Comparison of ENCODE assay signal across 9 mouse cellular contexts in genomic region chr17:33539106-33539675, GRCm38 (mm10). TPM values are rescaled to one million over a fixed set of nuclear protein-coding genes. Genes with fewer than 3 reads are reported as not detected.
A peak's percentile ranks its signal among the peaks of the same experiment; 100 is the strongest.
DNase-seq lines count a peak whose midpoint lies in the region; ATAC-seq lines count a peak whose summit lies in the region.
"Had no signal": no experiment of that assay in that cellular context is flagged by ENCODE, and none has a peak within 500 bp of the region (broad histone marks: within the 10 kb centered on the region; RNA-seq: fewer than 3 reads in every experiment).

No protein-coding gene starts in this region.

- H3K9ac ChIP-seq in hindbrain, embryonic 11.5 days (ENCODE audit: low read depth, low read length), result no peak overlapping the region
- no peak overlapping the region for H3K9ac ChIP-seq in hindbrain, embryonic 16.5 days (ENCODE audit: low read depth, low read length)
- H3K9ac ChIP-seq: limb, embryonic 12.5 days had no signal

- no peaks in the 10 kb centered on the region for H3K27me3 ChIP-seq in hindbrain, embryonic 11.5 days (ENCODE audit: control insufficient read depth, insufficient read depth, low read length)
- no peaks in the 10 kb centered on the region for H3K27me3 ChIP-seq in hindbrain, embryonic 16.5 days (replicated peaks; ENCODE audit: control insufficient read depth, insufficient read depth, low read length)
- H3K27me3 ChIP-seq: limb, embryonic 12.5 days had no signal

- no peaks in the 10 kb centered on the region for H3K9me3 ChIP-seq in hindbrain, embryonic 11.5 days (ENCODE audit: control insufficient read depth, low read length)
- H3K9me3 ChIP-seq in hindbrain, embryonic 16.5 days (ENCODE audit: control insufficient read depth, low read length), result no peaks in the 10 kb centered on the region
- H3K9me3 ChIP-seq: limb, embryonic 12.5 days had no signal

- DNase-seq in hindbrain, embryonic 11.5 days (ENCODE audit: low spot score), result peak; percentile 63
- DNase-seq in A20 (ENCODE audit: low read depth, low spot score) (peak; percentile 62), NIH3T3 (ENCODE audit: low read depth) (peak; percentile 84)
- peak; percentile 58 to 74 for DNase-seq in kidney, postnatal 25 days
- peak; percentile 76 for DNase-seq in naive thymus-derived CD4-positive, alpha-beta T cell, adult 2 months (ENCODE audit: low read depth)

- no peak overlapping the region for H3K27ac ChIP-seq in hindbrain, embryonic 11.5 days (ENCODE audit: low read depth, low read length)
- H3K27ac ChIP-seq in hindbrain, embryonic 16.5 days (ENCODE audit: low read depth, low read length), result no peak overlapping the region
- H3K27ac ChIP-seq: limb, embryonic 12.5 days had no signal

- 0 out of 2 replicates have a peak, but pooled peaks cover 2% of the 10 kb centered on the region for H3K36me3 ChIP-seq in hindbrain, embryonic 11.5 days (ENCODE audit: control insufficient read depth, insufficient read depth, low read length)
- peaks cover 24% of the 10 kb centered on the region for H3K36me3 ChIP-seq in hindbrain, embryonic 16.5 days (ENCODE audit: control insufficient read depth, insufficient read depth, low read length)

- H3K4me1 ChIP-seq in hindbrain, embryonic 11.5 days (replicated peaks; ENCODE audit: control insufficient read depth, insufficient read depth, low read length), result no peaks in the 10 kb centered on the region
- H3K4me1 ChIP-seq in hindbrain, embryonic 16.5 days (ENCODE audit: control insufficient read depth, insufficient read depth, low read depth, low read length), result no peaks in the 10 kb centered on the region
- H3K4me1 ChIP-seq: limb, embryonic 12.5 days had no signal

- H3K4me2 ChIP-seq in hindbrain, embryonic 11.5 days (replicated peaks; ENCODE audit: low read depth, low read length), result no peak overlapping the region
- H3K4me2 ChIP-seq in hindbrain, embryonic 16.5 days (ENCODE audit: low read length), result no peak overlapping the region
- H3K4me2 ChIP-seq: limb, embryonic 12.5 days had no signal

- 90% methylated on average over 3 of the region's 3 CpGs for WGBS in hindbrain, embryonic 11.5 days
- 88% methylated on average over 3 of the region's 3 CpGs for WGBS in hindbrain, embryonic 16.5 days

- H3K4me3 ChIP-seq in hindbrain, embryonic 11.5 days (ENCODE audit: low read depth, low read length), result no peak overlapping the region
- no peak overlapping the region for H3K4me3 ChIP-seq in hindbrain, embryonic 16.5 days (ENCODE audit: low read length)
- H3K4me3 ChIP-seq: limb, embryonic 12.5 days had no signal

- no peak for ATAC-seq in hindbrain, embryonic 11.5 days (ENCODE audit: low FRiP score)
- ATAC-seq in hindbrain, embryonic 16.5 days, result no peak
- peak; percentile 68 for ATAC-seq in common myeloid progenitor, adult 5-6 weeks (replicated peaks; ENCODE audit: low read depth, poor library complexity, severe bottlenecking)
- ATAC-seq in inflammation-experienced regulatory T-cells, adult 6 months, result no peak

RNA-seq across cellular contexts. Expression of gene Adamts10, which starts 15.2 kb away (rescaled TPM):
- 29.2 and 36.6 TPM in 2 replicates for polyA plus RNA-seq in hindbrain, embryonic 11.5 days (2014; fragmentation: Nextera tagmentation; extraction: Ambion mirVana)
- polyA plus RNA-seq in hindbrain, embryonic 16.5 days (2015; fragmentation: Nextera tagmentation; extraction: Ambion mirVana), result 55.4 and 65.3 TPM in 2 replicates
- 28.0 and 32.8 TPM in 2 replicates for total RNA-seq in common myeloid progenitor, adult 5-6 weeks (2017)
- 10 to 100 TPM; 47.1 to 61.9 (median 61.1) TPM for polyA plus RNA-seq in inflammation-experienced regulatory T-cells, adult 6 months (2017; shearing (Covaris generic))

RNA-seq across cellular contexts. Expression of gene Myo1f, which starts 16.3 kb away (rescaled TPM):
- 1.6 and 3.0 TPM in 2 replicates for polyA plus RNA-seq in hindbrain, embryonic 11.5 days (2014; fragmentation: Nextera tagmentation; extraction: Ambion mirVana)
- polyA plus RNA-seq in hindbrain, embryonic 16.5 days (2015; fragmentation: Nextera tagmentation; extraction: Ambion mirVana), result 1.4 and 2.5 TPM in 2 replicates
- total RNA-seq in common myeloid progenitor, adult 5-6 weeks (2017), result 37.1 and 75.5 TPM in 2 replicates
- 100 to 1,000 TPM in 1 of 3 experiments, 10 to 100 TPM in 2; 48.8 to 258 (median 51.4) TPM for polyA plus RNA-seq in inflammation-experienced regulatory T-cells, adult 6 months (2017; shearing (Covaris generic))

Comparison
In these comparisons a context has a peak if more than half of its experiments do, and no peak if none do; other contexts are left out.
1. RNA of gene Myo1f, which starts 16.3 kb away (polyA plus RNA-seq): 48.8 to 258 TPM in inflammation-experienced regulatory T-cells, adult 6 months; 1.6 to 3.0 TPM in hindbrain, embryonic 11.5 days and 1.4 to 2.5 TPM in hindbrain, embryonic 16.5 days; every median in the first group is over 10 times any median in the second.
2. Peak in every context shown above with its lines, with median percentiles within 50 percentile points of each other: DNase-seq.